Comparison of ENCODE assay signal across 9 mouse cellular contexts in the genomic region with DNA sequence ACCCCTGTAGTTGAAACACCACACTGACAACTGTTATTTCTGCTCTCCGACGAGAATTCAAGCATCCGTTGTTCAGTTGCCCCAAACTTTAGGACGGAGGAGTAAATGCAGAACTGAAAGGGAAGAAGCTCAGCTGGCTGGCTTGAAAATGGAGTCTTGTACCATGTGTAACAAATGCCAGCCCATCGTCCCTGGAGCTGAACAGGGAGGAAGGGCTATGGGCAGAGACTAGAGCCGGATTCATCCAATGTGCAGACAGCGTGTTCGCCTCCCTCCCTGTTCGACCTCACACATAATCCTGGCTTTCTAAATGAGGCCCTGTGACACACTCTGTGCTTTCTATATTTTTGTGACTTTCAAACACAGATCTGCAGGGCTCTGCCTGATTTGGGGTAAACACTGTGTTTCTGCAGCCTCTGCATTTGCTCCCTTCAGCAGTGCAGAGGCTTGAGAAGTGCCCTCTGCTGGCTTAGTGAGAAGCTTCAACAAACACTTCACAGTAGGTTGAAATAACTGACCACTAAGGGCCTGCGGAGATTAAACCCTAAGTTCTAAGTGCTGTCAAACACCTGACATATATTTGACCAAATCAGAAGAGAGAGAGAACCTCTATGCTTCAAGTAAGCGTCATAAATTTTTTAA.
DNase-seq lines count a peak whose midpoint lies in the region; ATAC-seq and TF ChIP-seq lines count a peak whose summit lies in the region.
"Had no signal": no experiment of that assay in that cellular context is flagged by ENCODE, and none has a peak within 500 bp of the region (broad histone marks: within the 10 kb centered on the region; RNA-seq: fewer than 3 reads in every experiment).

No protein-coding gene starts in this region.

- H3K27ac ChIP-seq in gastrocnemius, adult 2 months, result no peak overlapping the region
- no peak overlapping the region for H3K27ac ChIP-seq in liver, embryonic 14.5 days
- no peak overlapping the region for H3K27ac ChIP-seq in small intestine, adult 2 months (ENCODE audit: insufficient read depth, low read depth, low read length)
- H3K27ac ChIP-seq: heart, embryonic 13.5 days had no signal

- H3K27me3 ChIP-seq in liver, embryonic 14.5 days (ENCODE audit: control insufficient read depth, insufficient read depth, low read length), result no peaks in the 10 kb centered on the region
- H3K27me3 ChIP-seq in small intestine, adult 2 months (ENCODE audit: control insufficient read depth, insufficient read depth, low read length), result no peaks in the 10 kb centered on the region
- H3K27me3 ChIP-seq: heart, embryonic 13.5 days had no signal

- no peak overlapping the region for H3K9ac ChIP-seq in liver, embryonic 14.5 days (replicated peaks)

- no peaks in the 10 kb centered on the region for H3K9me3 ChIP-seq in liver, embryonic 14.5 days (ENCODE audit: control insufficient read depth, low read length)
- H3K9me3 ChIP-seq: heart, embryonic 13.5 days had no signal

- H3K36me3 ChIP-seq in liver, embryonic 14.5 days (replicated peaks; ENCODE audit: control insufficient read depth, insufficient read depth, low read depth), result no peaks in the 10 kb centered on the region
- H3K36me3 ChIP-seq in small intestine, adult 2 months (ENCODE audit: control insufficient read depth, insufficient read depth, low read length), result peaks cover 28% of the 10 kb centered on the region

- TF ChIP-seq POLR2A in small intestine, adult 2 months (IDR thresholded peaks at IDR 0.05; ENCODE audit: low read depth, low read length), result no peak

- ATAC-seq in granulocyte monocyte progenitor cell, adult 5-6 weeks (replicated peaks; ENCODE audit: poor library complexity, severe bottlenecking), result peak; percentile 57
- ATAC-seq in liver, embryonic 14.5 days (ENCODE audit: insufficient read depth), result no peak

- H3K4me3 ChIP-seq in gastrocnemius, adult 2 months, result no peak overlapping the region
- no peak overlapping the region for H3K4me3 ChIP-seq in liver, embryonic 14.5 days (ENCODE audit: insufficient read depth in 1 of 2, low read depth in 2 of 2, low read length in 2 of 2)
- no peak overlapping the region for H3K4me3 ChIP-seq in small intestine, adult 2 months (ENCODE audit: low read depth, low read length)
- H3K4me3 ChIP-seq: heart, embryonic 13.5 days had no signal

- H3K4me1 ChIP-seq in liver, embryonic 14.5 days (replicated peaks; ENCODE audit: control insufficient read depth in 2 of 2, insufficient read depth in 2 of 2, low read length in 1 of 2), result peaks cover 0 to 10% of the 10 kb centered on the region in 2 experiments; a peak in 2 of 4 replicates
- no peaks in the 10 kb centered on the region for H3K4me1 ChIP-seq in small intestine, adult 2 months (ENCODE audit: control insufficient read depth, insufficient read depth, insufficient read length, low read length)

- no peak for DNase-seq in gastrocnemius, adult 2 months
- no peak for DNase-seq in gastrocnemius, postnatal 4 days (ENCODE audit: low spot score in 2 of 2)
- peak; percentile 44 to 47 for DNase-seq in right cerebral cortex, adult 2 months (ENCODE audit: low spot score in 2 of 2)
- no peak for DNase-seq in right cerebral cortex, postnatal 14 days
- DNase-seq in liver, embryonic 14.5 days (ENCODE audit: low read depth in 3 of 3, low spot score in 3 of 3), result no peak
- no peak for DNase-seq in adrenal gland, adult 2 months

- no peak for TF ChIP-seq EP300 in liver, embryonic 14.5 days (IDR thresholded peaks at IDR 0.05; ENCODE audit: low read depth)

- no peak overlapping the region for H3K4me2 ChIP-seq in liver, embryonic 14.5 days (ENCODE audit: low read depth)
- H3K4me2 ChIP-seq: heart, embryonic 13.5 days had no signal

- intact Hi-C loops in gastrocnemius, adult 2 months (cut with DNase I), result loop anchor here (5.0 kb wide), 1 partner anchor 102 kb away; the partner anchor contains the start of gene Elovl6

- peak; percentile 66 for TF ChIP-seq CTCF in gastrocnemius, adult 2 months (IDR thresholded peaks at IDR 0.05)
- peak; percentile 37 for TF ChIP-seq CTCF in liver, embryonic 14.5 days (IDR thresholded peaks at IDR 0.05; ENCODE audit: low read depth)
- peak; percentile 39; the same call in 1 of the 2 replicates for TF ChIP-seq CTCF in small intestine, adult 2 months (IDR thresholded peaks at IDR 0.05; ENCODE audit: extremely low read depth, insufficient read length, insufficient replicate concordance, low read depth, low read length)

- WGBS in liver, embryonic 14.5 days (ENCODE audit: insufficient replicate concordance), result 72% methylated on average over 11 of the region's 11 CpGs
- WGBS in small intestine, adult 2 months, result 86% methylated on average over 11 of the region's 11 CpGs

Comparison
In these comparisons a context has a peak if more than half of its experiments do, and no peak if none do; other contexts are left out.
1. DNase-seq: peak in right cerebral cortex, adult 2 months (2 of 2); none in gastrocnemius, adult 2 months (single experiment), gastrocnemius, postnatal 4 days (0 of 2), right cerebral cortex, postnatal 14 days (single experiment), liver, embryonic 14.5 days (0 of 3) and adrenal gland, adult 2 months (single experiment).
2. Peak in every context shown above with its lines, with median percentiles within 50 percentile points of each other: CTCF ChIP-seq.